Mouse (Mus musculus) limb, embryonic 10.5 days (tissue): ENCODE measurements around the gene Cd160. TPM values are rescaled to one million over a fixed set of nuclear protein-coding genes. Genes with fewer than 3 reads are reported as not detected.

Source experiments
- DNase-seq: peaks from one replicate; pipeline ENCODE4 v3.0.0-alpha.2; 2017; ENCODE audit warnings: low spot score
- H3K27ac ChIP-seq: fragments of 300-500 bp; sonication (generic); 2 replicates; pipeline ENCODE4 v1.5.1; 2016; ENCODE audit warnings: mild to moderate bottlenecking
- H3K27me3 ChIP-seq: fragments of 300-500 bp; sonication (generic); 2 replicates; pipeline ENCODE4 v1.6.1; 2016; ENCODE audit warnings: low read depth, mild to moderate bottlenecking; ENCODE audit not compliant: poor library complexity, severe bottlenecking
- H3K36me3 ChIP-seq: fragments of 300-500 bp; sonication (generic); 2 replicates; pipeline ENCODE4 v1.6.1; 2016; ENCODE audit warnings: mild to moderate bottlenecking, moderate library complexity
- H3K4me1 ChIP-seq: fragments of 300-500 bp; sonication (generic); 2 replicates; pipeline ENCODE4 v1.6.1; 2016
- H3K4me3 ChIP-seq: fragments of 300-500 bp; sonication (generic); 2 replicates; pipeline ENCODE4 v1.5.1; 2016; ENCODE audit warnings: mild to moderate bottlenecking, moderate library complexity
- H3K9me3 ChIP-seq: fragments of 300-500 bp; sonication (generic); replicated peaks from 2 replicates; pipeline ENCODE4 v1.6.1; 2016; ENCODE audit warnings: mild to moderate bottlenecking
- WGBS: fragments of 180-500 bp; shearing (Covaris S2); methylation state at CpG from one replicate; pipeline ENCODE4 v1.1.7; 2016; 5-methylcytosine and 5-hydroxymethylcytosine counted together
- polyA plus RNA-seq: library from polyadenylated mRNA; unstranded; fragments of >200 nt; fragmentation: Nextera tagmentation; extraction: Ambion mirVana; gene quantifications from 2 replicates; pipeline ENCODE4 v1.2.1, GENCODE M21; 2016

The Cd160 gene
- polyA plus RNA-seq, 1 experiment from 2014 or later = 0.13 TPM

- Histone ChIP-seq H3K27ac (no peak overlapping the region), H3K27me3 (no peaks in the 10 kb centered on the region), H3K4me3 (no peak overlapping the region), H3K36me3 (no peaks in the 10 kb centered on the region), H3K4me1 (peaks cover 6% of the 10 kb centered on the region; the same call in 1 of the 2 replicates), H3K9me3 (no peaks in the 10 kb centered on the region)
- 55% methylated on average over 3 of the region's 3 CpGs for WGBS
- DNase-seq = no peak
These were observed 5.5 kb downstream of the Cd160 start for GRCm38 (mm10) chr3:96823701-96824100.

- DNase-seq = no peak
- H3K36me3 ChIP-seq = no peaks in the 10 kb centered on the region
- no peak overlapping the region for H3K4me3 ChIP-seq
- 88% methylated on average over 4 of the region's 4 CpGs for WGBS
- H3K9me3 ChIP-seq = no peaks in the 10 kb centered on the region
- H3K27me3 ChIP-seq = no peaks in the 10 kb centered on the region
- no peak overlapping the region for H3K27ac ChIP-seq
- H3K4me1 ChIP-seq = peaks cover 6% of the 10 kb centered on the region; the same call in 1 of the 2 replicates
These were observed 7.6 kb downstream of the Cd160 start for GRCm38 (mm10) chr3:96821581-96821980.

GRCm38 (mm10) chr3:96820116-96820915 lies 8.8 kb downstream of the Cd160 start:
- no peak overlapping the region for H3K4me3 ChIP-seq
- WGBS = 71% methylated on average over 6 of the region's 6 CpGs
- H3K27me3 ChIP-seq = peaks cover 5% of the 10 kb centered on the region
- no peak overlapping the region for H3K27ac ChIP-seq
- peaks cover 4% of the 10 kb centered on the region; the same call in 1 of the 2 replicates for H3K4me1 ChIP-seq
- no peaks in the 10 kb centered on the region for H3K36me3 ChIP-seq
- no peaks in the 10 kb centered on the region for H3K9me3 ChIP-seq
- no peak for DNase-seq

- Histone ChIP-seq H3K4me3 (no peak overlapping the region), H3K36me3 (no peaks in the 10 kb centered on the region), H3K27me3 (peaks cover 25% of the 10 kb centered on the region), H3K27ac (no peak overlapping the region), H3K4me1 (peaks cover 20% of the 10 kb centered on the region), H3K9me3 (no peaks in the 10 kb centered on the region)
- 41% methylated on average over 6 of the region's 6 CpGs for WGBS
- no peak for DNase-seq
These were observed 14.8 kb downstream of the Cd160 start for GRCm38 (mm10) chr3:96814342-96814741.

GRCm38 (mm10) chr3:96813591-96814244 lies 15.4 kb downstream of the Cd160 start:
- Histone ChIP-seq H3K4me1 (peaks cover 20% of the 10 kb centered on the region), H3K4me3 (no peak overlapping the region), H3K27ac (no peak overlapping the region), H3K36me3 (no peaks in the 10 kb centered on the region), H3K9me3 (no peaks in the 10 kb centered on the region), H3K27me3 (peaks cover 25% of the 10 kb centered on the region)
- WGBS = 47% methylated on average over 7 of the region's 7 CpGs
- no peak for DNase-seq

- peaks cover 25% of the 10 kb centered on the region for H3K27me3 ChIP-seq
- H3K4me1 ChIP-seq = peaks cover 20% of the 10 kb centered on the region
- peak; percentile 68 for DNase-seq
- no peaks in the 10 kb centered on the region for H3K36me3 ChIP-seq
- no peaks in the 10 kb centered on the region for H3K9me3 ChIP-seq
- WGBS = 15% methylated on average over 9 of the region's 9 CpGs
- H3K27ac ChIP-seq = no peak overlapping the region
- no peak overlapping the region for H3K4me3 ChIP-seq
These were observed 16.0 kb downstream of the Cd160 start for GRCm38 (mm10) chr3:96813106-96813505.

- peaks cover 25% of the 10 kb centered on the region for H3K27me3 ChIP-seq
- H3K4me1 ChIP-seq = peaks cover 20% of the 10 kb centered on the region
- H3K4me3 ChIP-seq = no peak overlapping the region
- DNase-seq = peak; percentile 84
- H3K9me3 ChIP-seq = no peaks in the 10 kb centered on the region
- H3K36me3 ChIP-seq = no peaks in the 10 kb centered on the region
- WGBS = 44% methylated on average over 20 of the region's 20 CpGs
- no peak overlapping the region for H3K27ac ChIP-seq
These were observed 16.6 kb downstream of the Cd160 start for GRCm38 (mm10) chr3:96812395-96813091.

- Histone ChIP-seq H3K4me1 (peaks cover 20% of the 10 kb centered on the region), H3K36me3 (no peaks in the 10 kb centered on the region), H3K27me3 (peaks cover 25% of the 10 kb centered on the region), H3K9me3 (no peaks in the 10 kb centered on the region), H3K4me3 (no peak overlapping the region), H3K27ac (no peak overlapping the region)
- 89% methylated on average over 3 of the region's 3 CpGs for WGBS
- DNase-seq = no peak
These were observed 17.9 kb downstream of the Cd160 start for GRCm38 (mm10) chr3:96811232-96811631.

- peaks cover 10% of the 10 kb centered on the region for H3K4me1 ChIP-seq
- WGBS = 85% methylated on average over 3 of the region's 3 CpGs
- H3K27ac ChIP-seq = peak overlapping the region; percentile 17; the same call in 1 of the 2 replicates
- H3K36me3 ChIP-seq = no peaks in the 10 kb centered on the region
- no peak overlapping the region for H3K4me3 ChIP-seq
- DNase-seq = no peak
- H3K27me3 ChIP-seq = peaks cover 3% of the 10 kb centered on the region; the same call in 1 of the 2 replicates
- H3K9me3 ChIP-seq = no peaks in the 10 kb centered on the region
These were observed 20.5 kb downstream of the Cd160 start for GRCm38 (mm10) chr3:96808651-96809050.

- Histone ChIP-seq H3K27me3 (no peaks in the 10 kb centered on the region), H3K4me3 (no peak overlapping the region), H3K9me3 (no peaks in the 10 kb centered on the region), H3K36me3 (no peaks in the 10 kb centered on the region), H3K27ac (no peak overlapping the region), H3K4me1 (peaks cover 5% of the 10 kb centered on the region)
- 78% methylated on average over 3 of the region's 3 CpGs for WGBS
- DNase-seq = no peak
These were observed 21.0 kb downstream of the Cd160 start for GRCm38 (mm10) chr3:96808136-96808535.

- Histone ChIP-seq H3K4me1 (no peaks in the 10 kb centered on the region), H3K4me3 (no peak overlapping the region), H3K27me3 (no peaks in the 10 kb centered on the region), H3K36me3 (no peaks in the 10 kb centered on the region), H3K27ac (no peak overlapping the region), H3K9me3 (no peaks in the 10 kb centered on the region)
- DNase-seq = no peak
- 75% methylated on average over 1 of the region's 1 CpGs for WGBS
These were observed 26.9 kb downstream of the Cd160 start for GRCm38 (mm10) chr3:96802214-96802613.

- no peak for DNase-seq
- Histone ChIP-seq H3K27me3 (no peaks in the 10 kb centered on the region), H3K4me3 (no peak overlapping the region), H3K36me3 (peaks cover 9% of the 10 kb centered on the region), H3K9me3 (no peaks in the 10 kb centered on the region), H3K4me1 (no peaks in the 10 kb centered on the region), H3K27ac (no peak overlapping the region)
- 89% methylated on average over 11 of the region's 11 CpGs for WGBS
These were observed 28.9 kb downstream of the Cd160 start for GRCm38 (mm10) chr3:96800254-96800653.

GRCm38 (mm10) chr3:96788506-96788905 lies 40.6 kb downstream of the Cd160 start:
- no peak overlapping the region for H3K4me3 ChIP-seq
- 93% methylated on average over 8 of the region's 8 CpGs for WGBS
- no peaks in the 10 kb centered on the region for H3K9me3 ChIP-seq
- peaks cover 78% of the 10 kb centered on the region for H3K36me3 ChIP-seq
- H3K27ac ChIP-seq = no peak overlapping the region
- H3K4me1 ChIP-seq = no peaks in the 10 kb centered on the region
- H3K27me3 ChIP-seq = no peaks in the 10 kb centered on the region
- no peak for DNase-seq
